Mouse (Mus musculus): ENCODE measurements around the gene Gys2.
"Not testable (repeated sequence)": the region's sequence is repeated elsewhere in the genome, so short reads cannot be mapped to it uniquely, and the experiment has no call there.

The Gys2 gene

DNA sequence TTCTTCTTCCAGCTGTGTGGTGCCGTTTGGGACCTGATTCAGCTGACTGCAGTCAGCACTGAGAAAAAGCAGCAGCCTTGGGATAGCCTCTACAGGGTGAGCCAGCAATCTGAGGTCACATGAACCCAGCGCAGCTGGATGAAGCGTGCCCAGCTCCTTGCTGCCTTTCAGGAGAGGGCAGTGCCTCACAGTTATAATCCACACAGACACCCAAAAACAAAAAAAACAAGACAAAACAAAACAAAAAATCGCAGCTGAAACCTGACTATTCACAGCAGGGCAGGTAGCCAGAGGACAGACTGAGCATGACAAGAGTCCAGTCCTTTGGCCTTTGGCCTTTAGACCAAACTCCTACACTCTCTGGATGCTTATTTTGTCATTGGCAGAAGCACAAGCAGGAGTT is at the start of gene Gys2:
Gene Gys2 (minus strand): TSS at position 309 of the 403 bp plus-strand sequence.
- DNase-seq = no peak

DNA sequence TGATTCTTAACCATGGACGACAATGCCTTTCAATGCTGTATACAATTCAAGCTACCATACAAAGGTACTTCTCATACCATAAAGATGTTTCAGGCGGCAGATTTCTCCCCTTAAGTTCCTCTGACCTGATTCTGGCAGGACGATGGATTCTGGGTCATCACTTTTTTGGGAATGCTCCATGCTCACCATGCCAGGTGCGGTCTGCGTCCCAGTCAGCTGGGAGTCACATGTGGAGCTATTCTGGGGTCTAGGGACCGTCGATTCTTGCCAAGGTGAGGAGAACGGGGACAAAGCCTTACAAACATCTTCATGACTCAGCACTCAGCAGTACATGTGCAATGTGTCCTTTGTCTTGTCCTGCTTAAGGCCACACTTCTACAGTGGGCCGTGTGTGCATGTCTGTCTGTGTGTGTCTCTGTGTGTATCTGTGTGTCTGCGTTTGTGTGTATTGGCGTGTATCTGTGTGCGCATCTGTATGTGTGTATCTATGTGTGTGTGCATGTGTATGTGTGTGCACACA is 48.7 kb upstream of the Gys2 start:
- DNase-seq = no peak

DNA sequence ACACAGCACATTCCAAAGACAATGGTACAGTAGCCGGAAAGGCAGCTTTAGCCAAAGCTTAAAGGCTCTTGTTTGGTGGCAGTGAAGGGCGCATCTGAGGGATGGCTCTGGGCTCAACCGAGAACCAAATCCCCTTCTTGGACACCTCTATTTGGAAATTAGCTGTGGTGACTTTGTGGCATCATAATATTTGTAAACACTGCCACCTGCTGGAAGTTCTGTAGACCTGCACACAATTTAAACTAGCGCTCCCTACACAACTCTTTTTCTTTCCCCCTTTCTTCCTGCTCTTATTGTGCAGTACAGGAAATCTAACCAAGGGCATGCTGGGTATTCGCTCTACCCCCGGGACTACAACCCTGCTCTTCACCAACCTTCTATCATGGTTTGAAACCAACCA is 46.2 kb upstream of the Gys2 start:
- peak in 1 of 2 experiments; percentile 38 for DNase-seq

DNA sequence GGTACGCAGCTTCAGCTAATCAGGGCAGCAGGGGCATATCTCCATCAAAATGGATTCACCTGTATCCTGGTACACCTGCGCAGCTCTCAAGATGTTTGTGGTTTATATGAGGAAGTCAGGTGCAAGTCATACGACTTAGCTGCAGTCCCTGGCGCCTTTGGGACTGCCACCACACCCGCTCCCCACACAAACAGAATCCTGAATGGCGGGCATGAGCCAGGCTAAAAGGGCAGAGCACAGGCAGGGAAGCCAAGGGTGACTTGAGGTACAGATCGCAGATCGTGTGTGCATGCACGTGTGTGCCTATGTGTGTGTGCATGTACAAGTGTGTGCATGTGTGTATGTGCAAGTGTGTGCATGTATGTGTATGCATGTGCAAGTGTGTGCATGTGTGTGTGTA is 42.5 kb upstream of the Gys2 start:
- not testable (repeated sequence) for DNase-seq

DNA sequence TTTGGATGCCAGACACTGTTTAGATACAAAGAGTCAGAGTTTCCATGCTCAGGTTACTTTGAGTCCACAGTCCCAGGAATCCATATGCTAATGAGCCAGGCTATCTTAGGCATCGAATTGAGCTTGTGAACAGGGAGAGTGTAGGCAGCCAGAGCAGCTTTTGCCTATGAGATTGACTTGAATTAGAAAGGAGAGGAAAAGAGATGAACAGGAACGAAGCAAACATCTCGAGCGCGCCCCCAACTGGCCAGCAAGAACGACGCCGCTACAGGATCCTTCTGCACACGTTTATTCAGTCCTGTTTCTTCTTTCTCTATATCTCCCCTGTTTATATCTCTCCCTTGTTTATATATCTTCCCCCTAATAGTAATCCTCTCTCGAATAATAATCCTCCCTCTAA is 42.0 kb upstream of the Gys2 start:
- peak; percentile 48 to 62 for DNase-seq

DNA sequence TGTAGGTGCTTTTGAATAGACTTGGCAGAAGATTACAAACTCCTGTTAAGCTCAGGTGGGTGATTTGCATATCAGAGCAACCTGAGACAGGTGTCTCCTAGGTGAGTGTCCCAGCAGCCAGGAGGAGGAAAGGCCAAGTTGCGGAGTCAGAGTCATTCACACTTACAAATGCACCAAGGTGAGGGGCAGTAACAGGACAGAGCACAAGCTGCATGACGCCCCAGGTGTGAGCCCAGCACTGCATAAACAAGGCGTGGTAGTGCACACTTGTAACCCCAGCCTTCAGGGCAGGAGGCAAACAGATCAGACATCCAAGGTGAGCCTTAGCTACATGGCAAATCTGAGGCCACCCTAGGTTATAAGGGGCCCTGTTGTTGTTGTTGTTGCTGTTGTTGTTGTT is 40.0 kb upstream of the Gys2 start:
- no peak for DNase-seq

DNA sequence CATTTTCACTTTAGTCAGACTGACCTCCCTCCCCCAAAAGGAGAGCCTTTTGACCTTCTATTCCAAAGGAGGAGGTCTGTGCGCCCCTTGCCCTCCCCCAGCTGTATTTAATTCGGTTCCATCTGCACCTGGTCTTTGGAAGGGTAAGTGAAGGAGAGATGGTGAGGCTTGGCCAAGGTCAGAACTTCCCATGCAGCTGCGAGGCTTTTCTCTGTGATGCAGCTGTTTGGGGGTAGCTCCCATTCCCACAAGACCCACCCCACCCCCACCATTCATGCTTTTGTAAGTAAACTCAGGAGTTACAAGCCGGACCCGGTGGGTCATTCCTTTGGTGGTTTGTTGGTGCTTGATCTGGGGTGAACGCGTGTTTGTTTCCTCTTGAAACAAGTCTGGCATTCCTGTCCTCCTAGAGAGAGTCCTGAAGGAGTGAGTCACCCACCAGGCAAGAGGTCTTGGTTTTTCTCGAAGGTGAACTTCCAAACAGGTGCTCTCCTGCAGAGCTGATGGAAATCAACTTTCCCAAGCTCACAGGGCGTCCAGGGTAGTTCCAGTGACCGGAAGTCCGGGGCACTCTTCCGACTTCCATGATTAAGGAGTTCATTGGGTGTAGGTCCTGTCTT is 38.7 kb upstream of the Gys2 start:
- DNase-seq = peak; percentile 16 to 32

DNA sequence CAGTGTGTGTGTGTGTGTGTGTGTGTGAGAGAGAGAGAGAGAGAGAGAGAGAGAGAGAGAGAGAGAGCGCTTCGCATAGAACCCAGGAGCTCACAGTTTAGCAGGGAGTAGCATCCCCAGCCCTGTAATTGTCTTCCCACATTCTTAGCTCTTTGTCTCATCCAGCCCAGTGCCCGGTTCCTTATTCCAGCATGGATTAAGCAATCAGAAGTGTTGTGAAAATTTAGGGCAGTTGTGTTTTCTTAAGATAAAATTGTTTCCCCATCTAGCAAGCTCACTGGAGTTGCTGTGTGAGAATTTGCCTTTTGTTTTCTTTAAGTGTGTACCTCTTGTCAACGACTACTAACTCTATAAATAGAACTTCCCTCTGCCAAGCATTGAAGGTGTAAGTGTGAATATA is 35.8 kb upstream of the Gys2 start:
- no peak for DNase-seq

DNA sequence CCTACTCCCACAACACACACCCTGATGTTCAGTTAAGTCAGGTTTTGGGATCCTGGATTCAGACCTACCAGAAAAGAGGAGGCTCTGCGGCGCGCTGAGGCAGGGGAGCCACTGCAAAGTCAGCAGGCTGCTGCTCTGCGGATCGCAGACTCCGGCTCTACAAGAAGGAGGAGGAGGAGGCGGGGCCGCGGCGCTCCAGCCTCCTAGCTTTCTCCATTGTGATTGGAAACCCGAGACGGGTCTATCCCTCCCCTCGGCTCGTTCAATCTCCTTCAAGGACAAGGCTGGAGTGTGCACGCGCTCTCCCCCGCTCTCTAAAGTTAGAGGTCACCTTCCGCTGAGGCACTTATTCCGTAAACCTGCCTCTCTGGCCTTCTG is 34.9 kb upstream of the Gys2 start, which contains the start of gene Ldhb:
Gene Ldhb (minus strand): TSS at position 173 of the 378 bp plus-strand sequence.
- peak; percentile 87 to 91 for DNase-seq

DNA sequence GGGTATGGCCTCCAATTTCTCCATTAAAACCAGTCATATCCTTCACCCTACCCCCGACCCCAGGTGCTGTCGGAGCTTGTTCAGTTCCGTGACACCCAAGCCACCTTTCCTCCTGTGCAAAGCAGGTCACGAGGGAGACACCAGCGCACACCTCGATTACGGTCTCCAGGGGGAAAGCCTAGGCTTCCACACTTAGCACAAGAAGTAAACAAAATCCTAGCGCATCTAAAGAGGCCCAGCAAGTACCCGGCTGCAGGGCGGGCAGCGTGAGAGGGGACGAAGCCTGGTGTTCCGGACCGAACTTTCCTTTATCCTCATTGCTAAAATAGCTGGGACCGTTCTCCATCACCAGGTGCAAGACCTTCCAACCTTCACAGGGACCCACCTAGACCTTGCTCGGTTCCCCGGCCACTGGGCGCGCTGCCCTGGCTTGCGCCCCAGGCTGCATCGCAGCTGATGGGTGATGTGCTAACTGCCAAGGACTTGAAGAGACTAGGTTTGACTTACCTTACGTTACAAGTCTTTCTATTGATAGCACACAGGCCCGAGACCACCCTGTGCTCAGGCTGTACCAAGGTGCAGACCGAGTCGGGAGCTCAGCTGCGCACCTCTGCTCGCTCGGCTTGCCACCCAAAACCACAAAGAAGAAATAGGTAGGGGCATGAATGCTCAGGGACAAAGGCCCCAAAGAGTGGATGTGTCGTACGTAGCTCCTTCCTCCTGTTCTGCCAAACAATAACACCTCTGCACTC is 34.3 kb upstream of the Gys2 start:
- peak; percentile 12 to 31 for DNase-seq

DNA sequence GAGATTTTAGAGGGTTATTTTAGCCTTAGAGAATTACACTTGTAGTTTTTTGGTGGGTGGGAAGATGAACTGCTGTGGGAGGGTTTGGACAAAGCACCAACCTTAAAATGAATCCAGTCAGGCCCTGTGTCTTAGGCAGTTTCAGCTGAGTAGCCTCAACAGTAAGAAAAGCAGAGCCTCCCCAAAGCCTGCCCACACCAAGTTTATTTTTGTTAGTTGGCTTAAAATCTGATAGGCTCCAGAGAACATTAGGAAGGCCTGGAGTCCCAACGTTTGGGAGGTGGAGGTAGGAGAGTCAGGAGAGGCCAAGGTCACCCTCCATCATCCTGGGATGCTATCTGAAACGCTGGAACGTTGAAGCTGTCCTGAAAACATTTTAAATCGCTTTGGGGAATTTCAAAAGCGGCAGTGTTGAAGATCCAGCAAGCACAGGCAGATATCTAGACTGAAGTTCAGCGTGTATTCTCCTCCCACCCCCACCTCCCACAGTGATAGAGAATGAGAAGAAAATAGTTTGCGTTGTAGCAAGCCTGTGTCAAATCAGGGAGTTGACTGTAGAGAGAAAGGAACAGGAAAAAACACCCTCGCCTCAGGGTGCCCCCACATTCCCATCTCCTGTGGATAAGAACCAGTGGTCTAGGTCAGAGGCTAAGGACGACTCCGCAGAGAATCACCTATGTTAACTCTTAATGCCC is 33.6 kb upstream of the Gys2 start:
- no peak for DNase-seq

DNA sequence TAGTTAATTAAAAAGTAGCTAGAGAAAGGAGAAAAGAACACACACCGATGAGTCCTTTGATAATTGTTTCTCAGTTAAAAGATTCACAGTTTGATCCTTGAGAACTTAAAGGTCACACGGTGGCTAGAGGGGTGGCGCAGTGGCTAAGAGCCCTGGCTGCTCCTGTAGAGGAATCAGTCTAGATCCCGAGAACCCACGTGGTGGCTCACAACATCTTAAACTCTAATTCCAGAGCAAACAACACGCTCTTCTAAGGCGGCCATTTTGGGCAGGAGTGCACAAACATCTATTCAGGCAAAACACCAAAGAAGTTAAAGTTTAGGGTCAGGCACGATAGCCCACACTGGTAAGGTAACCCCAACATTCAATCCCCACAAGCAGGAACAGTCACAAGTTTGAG is 30.7 kb upstream of the Gys2 start:
- DNase-seq = no peak

DNA sequence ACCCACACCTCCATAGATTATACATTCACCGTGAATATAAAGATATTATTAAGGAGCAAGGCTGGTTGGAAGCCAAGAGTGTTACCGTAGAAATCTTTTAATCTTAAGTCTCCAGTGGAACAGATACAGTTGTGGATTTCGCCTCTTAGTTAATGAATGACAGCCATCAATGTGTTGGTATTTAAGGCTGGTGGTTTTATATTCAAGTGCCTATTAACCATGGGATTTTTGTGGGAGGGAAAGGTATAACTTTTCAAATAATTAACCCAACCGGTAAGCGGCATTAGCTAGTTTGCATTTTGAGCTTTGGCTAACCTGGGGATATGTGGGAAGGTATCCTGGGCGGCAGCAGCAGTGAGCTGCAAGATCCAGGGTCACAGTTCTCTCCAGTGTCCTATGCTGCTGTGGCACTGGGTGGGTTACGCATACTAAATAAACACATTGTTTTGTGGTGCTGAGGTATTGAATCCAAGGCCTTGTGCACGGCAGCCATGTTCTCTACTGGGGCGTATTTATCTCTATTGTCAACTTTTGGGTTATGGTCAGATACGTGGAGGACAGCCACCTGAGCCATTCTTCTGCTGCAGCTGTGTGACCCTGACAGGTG is 29.7 kb upstream of the Gys2 start:
- DNase-seq = no peak

DNA sequence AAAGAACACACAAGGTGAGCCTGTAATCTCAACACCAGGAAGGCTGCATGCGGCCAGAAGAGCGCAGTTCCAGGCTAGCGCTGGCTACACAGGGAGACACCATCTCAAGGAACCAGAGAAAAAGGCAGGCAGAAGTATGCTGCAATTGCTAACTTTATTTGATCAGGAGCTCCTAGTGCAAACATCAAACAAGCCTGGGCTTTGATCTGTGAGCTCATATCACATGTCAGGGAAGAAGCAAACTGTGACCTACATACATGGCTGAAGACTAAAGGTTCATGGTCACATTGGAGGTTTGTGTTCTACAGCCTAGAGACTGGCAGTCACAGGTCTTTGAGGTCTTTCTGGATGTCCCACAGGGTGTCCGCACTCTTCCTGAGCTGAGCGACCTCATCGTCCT is 17.2 kb upstream of the Gys2 start:
- DNase-seq = not testable (repeated sequence)

DNA sequence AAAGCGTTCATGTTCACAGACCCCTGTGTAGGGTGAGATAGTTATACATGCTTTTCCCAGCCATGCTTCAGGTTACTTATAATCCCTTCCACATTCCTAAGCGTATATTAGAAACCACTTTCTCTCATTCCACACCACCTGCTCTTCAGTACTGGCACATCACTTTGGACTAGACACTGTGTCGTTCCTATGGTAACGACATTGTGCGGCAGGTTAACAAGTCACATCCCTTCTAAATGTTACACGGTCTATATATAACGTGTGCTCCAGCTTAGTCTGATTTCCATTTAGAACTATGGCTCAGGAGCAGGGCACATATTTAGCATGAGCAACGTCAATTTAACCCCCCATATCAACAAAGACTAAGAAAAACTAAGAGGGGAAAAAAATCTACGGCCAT is 14.7 kb upstream of the Gys2 start:
- DNase-seq = no peak

DNA sequence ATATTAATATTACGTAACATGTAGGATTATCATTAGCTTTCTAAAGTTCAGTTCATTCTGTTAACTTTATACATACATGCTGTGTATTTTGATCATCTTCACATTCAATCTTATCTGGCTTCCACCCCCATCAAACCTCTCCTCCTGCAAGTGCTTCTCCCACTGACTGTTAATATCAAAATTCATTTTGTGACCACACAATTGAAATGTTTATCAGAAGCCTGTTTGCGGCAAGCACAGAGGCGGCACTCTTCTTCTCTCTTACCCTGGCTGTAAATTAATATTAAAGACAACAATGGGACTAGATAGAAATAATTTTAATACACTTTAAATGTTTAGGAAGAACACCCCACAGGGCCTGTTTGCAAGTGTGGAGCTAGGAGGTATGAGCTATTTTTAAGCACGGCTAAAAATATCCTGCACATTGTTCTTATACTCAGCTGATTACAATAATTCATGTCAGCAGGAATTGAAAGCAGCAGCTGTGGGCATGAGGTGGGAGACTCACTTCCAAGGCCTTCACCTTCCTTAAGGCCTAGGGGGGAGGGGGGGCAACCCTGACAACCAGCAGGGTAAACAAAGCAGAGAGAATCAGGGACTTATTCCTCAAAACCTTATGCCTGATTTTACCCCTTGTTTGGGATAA is 12.7 kb upstream of the Gys2 start:
- DNase-seq = no peak

DNA sequence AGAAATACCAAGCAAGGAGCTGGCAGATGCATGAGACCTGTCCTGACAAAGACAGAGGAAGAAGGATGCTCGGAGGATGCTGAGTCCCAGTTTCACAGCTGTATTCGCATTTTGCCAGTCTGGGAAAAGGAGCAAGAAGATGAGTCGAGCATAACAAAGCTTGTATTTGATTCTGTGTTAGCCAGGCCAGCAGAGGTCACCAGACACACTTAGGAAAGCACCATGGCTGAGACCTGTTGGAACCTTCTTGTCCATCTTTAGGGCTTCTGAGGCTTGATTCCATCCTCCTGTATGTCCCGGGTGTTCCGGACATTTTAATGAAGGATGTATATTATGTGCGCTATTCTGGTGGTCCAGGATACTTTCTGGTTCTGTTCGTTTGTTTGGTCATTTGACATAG is 4.3 kb upstream of the Gys2 start:
- no peak for DNase-seq

DNA sequence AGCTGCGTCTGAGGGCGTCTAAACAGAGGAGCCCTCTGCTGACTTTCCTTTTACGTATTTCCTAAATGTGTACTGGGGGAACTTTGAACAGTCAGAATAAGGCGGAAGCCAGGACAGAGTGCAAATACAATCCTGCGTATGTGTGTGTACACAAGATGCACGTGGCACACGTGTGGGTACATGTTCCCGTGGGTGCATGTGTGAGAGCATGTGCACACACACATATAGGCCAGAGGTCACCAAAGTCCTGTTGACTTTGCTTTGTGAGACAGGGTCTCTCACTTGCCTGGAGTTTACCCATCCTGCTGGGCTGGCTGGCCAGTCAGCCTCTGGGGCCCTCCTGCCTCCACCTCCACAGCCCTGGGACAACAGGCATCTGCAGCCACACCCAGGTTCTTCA is 1.8 kb downstream of the Gys2 start:
- DNase-seq = no peak

DNA sequence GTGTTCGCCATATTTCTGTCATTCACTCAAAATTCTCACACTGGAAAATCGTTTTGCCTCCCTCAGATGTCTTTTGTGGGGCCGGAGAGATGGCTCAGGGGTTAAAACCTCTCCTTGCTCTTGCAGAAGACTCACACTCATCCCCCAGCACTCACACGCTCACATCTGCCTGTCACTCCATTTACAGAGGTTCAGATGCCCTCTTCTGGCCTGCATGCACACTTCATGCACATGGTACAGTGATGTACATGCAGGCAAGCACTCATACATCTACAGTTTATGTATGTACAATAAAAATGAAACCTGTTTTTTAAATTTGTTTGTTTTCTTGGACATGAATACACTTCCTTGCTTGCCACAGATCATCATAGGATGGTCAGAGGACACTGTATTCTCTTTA is 3.3 kb downstream of the Gys2 start:
- no peak for DNase-seq

DNA sequence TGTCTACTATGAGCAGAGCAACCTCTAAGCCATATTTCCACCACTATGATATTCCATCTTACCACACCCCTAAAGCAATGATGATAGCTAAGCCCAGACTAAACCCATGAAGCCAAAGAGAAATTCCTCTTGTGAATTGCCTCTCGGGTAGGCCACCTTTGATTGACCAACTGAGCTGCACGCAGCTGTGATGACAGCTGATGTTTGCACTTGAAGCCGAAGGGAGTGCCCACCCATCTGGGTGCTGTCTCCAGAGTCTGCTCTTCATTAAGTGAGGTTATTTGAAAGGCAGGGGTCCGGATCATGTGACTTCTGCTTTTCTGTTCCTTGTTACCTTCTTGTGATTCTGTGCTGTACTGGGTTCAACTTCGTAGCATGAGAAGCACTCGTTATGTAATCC is 10.7 kb downstream of the Gys2 start:
- no peak for DNase-seq

DNA sequence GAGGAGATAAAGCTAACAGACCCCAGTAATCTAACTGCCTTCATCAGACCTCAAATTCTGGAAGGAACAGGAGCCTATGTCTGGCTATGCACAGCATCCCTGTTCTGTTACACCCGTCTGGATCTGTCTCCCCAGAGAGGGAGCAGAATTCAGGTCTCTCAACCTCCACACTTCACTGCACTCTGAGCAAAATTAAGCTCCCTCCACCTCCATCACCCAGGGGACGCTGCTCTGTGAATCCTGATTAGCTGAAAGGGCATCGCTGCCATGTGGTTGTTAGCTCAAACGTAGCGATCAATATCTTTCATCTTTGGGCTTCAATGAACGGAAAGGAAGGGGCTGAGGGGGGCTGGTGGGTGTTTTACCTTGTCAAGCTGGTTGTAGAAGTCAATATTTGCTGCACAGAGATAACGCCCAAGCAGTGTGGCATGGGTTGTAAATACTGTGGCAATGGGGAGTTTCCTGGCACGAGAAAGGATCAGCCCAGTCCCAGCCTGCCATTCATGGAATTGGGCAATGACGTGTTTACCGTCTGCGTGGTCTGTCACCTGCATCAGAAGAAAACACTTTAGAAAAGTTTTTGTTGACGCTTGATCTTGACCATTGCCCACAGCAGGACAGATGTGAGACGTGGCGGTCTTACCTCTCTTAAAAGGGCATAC is 13.8 kb downstream of the Gys2 start:
- DNase-seq = no peak

DNA sequence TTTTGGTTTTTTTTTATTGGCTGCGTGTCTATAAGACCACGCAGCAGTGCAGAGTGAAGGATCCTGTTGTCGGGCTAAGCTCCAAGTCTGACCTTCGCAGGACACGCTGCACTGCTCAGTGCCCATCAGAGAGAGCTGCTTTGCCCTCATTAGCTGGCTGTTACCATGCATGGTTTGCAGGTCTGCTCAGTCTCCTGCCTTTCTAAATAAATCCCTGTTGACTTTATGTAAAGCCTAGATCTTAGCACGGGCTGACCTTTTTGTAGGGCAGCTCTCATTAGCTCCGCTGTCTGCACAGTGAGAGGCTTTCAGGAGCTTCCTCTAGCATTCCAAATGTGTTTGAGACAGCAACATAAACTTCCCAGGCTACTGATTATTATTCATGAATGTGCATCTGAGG is 14.9 kb downstream of the Gys2 start:
- no peak for DNase-seq
